Mouse (Mus musculus) intestine, embryonic 15.5 days (tissue): ENCODE results near the gene Cdipt. TPM values are rescaled to one million over a fixed set of nuclear protein-coding genes. Genes with fewer than 3 reads are reported as not detected.

Experiments
- ATAC-seq: fragments of 200-750 bp; cut with Nextera tagmentation; 2 replicates; pipeline ENCODE4 v1.8.0; 2017; ENCODE audit warnings: moderate TSS enrichment, moderate library complexity
- H3K27ac ChIP-seq: fragments of 300-500 bp; sonication (generic); 2 replicates; pipeline ENCODE4 v1.5.1; 2015; ENCODE audit warnings: mild to moderate bottlenecking, inconsistent platforms
- H3K27me3 ChIP-seq: fragments of 300-500 bp; sonication (generic); replicated peaks from 2 replicates; pipeline ENCODE4 v1.6.1; 2015; ENCODE audit warnings: inconsistent platforms
- H3K36me3 ChIP-seq: fragments of 300-500 bp; sonication (generic); 2 replicates; pipeline ENCODE4 v1.6.1; 2015; ENCODE audit warnings: inconsistent platforms
- H3K4me1 ChIP-seq: fragments of 300-500 bp; sonication (generic); replicated peaks from 2 replicates; pipeline ENCODE4 v1.6.1; 2015; ENCODE audit warnings: inconsistent platforms
- H3K4me2 ChIP-seq: fragments of 300-500 bp; sonication (generic); replicated peaks from 2 replicates; pipeline ENCODE4 v1.6.1; 2015; ENCODE audit warnings: mild to moderate bottlenecking, inconsistent platforms
- H3K4me3 ChIP-seq: fragments of 300-500 bp; sonication (generic); replicated peaks from 2 replicates; pipeline ENCODE4 v1.5.1; 2015; ENCODE audit warnings: inconsistent platforms
- H3K9ac ChIP-seq: fragments of 300-500 bp; sonication (generic); 2 replicates; pipeline ENCODE4 v1.6.1; 2015; ENCODE audit warnings: inconsistent platforms
- H3K9me3 ChIP-seq: fragments of 300-500 bp; sonication (generic); 2 replicates; pipeline ENCODE4 v1.6.1; 2016; ENCODE audit warnings: inconsistent platforms
- WGBS: fragments of 180-500 bp; shearing (Covaris S2); methylation state at CpG from one replicate; pipeline ENCODE4 v1.1.7; 2015; 5-methylcytosine and 5-hydroxymethylcytosine counted together
- polyA plus RNA-seq: library from polyadenylated mRNA; unstranded; fragments of >200 nt; fragmentation: Nextera tagmentation; extraction: Ambion mirVana; gene quantifications from 2 replicates; pipeline ENCODE4 v1.2.1, GENCODE M21; 2015

The Cdipt gene
- polyA plus RNA-seq, 1 experiment from 2014 or later = 123 TPM

DNA sequence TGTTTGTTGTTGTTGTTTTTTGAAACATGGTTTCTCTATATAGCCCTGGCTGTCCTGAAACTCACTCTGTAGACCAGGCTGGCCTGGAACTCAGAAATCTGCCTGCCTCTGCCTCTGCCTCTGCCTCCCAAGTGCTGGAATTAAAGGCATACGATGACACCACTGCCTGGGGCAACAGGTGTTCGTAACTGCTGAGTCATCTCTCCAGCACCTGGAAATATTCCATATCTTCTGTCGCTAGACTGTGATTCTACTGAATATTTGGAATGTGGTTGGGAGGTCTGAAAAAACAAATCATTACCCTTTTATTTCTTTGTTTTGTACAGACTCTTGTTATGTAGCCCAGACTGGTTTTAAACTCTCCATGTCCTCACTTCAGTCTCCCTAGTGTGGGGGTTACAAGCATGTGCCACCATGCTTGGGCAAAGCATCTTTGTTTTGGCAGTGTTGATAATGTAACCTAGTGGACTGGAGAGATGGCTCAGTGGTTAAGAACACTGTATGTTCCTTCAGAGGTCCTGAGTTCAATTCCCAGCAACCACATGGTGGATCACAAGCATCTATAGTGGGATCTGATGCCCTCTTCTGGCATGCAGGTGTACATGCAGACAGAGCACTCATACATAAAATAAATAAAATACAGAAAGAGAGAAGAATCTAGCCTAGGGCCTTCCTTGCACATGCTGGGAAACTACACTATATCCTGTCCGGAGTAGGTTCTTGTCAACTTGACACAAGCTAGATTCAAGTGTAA, 28.6 kb downstream of the Cdipt start:
- H3K36me3 ChIP-seq = no peaks in the 10 kb centered on the region
- no peaks in the 10 kb centered on the region for H3K27me3 ChIP-seq
- no peak overlapping the region for H3K27ac ChIP-seq
- no peak overlapping the region for H3K9ac ChIP-seq
- WGBS = 79% methylated on average over 4 of the region's 4 CpGs
- H3K4me3 ChIP-seq = no peak overlapping the region
- no peak overlapping the region for H3K4me2 ChIP-seq
- ATAC-seq = no peak
- peaks cover 20% of the 10 kb centered on the region for H3K4me1 ChIP-seq
- H3K9me3 ChIP-seq = no peaks in the 10 kb centered on the region

DNA sequence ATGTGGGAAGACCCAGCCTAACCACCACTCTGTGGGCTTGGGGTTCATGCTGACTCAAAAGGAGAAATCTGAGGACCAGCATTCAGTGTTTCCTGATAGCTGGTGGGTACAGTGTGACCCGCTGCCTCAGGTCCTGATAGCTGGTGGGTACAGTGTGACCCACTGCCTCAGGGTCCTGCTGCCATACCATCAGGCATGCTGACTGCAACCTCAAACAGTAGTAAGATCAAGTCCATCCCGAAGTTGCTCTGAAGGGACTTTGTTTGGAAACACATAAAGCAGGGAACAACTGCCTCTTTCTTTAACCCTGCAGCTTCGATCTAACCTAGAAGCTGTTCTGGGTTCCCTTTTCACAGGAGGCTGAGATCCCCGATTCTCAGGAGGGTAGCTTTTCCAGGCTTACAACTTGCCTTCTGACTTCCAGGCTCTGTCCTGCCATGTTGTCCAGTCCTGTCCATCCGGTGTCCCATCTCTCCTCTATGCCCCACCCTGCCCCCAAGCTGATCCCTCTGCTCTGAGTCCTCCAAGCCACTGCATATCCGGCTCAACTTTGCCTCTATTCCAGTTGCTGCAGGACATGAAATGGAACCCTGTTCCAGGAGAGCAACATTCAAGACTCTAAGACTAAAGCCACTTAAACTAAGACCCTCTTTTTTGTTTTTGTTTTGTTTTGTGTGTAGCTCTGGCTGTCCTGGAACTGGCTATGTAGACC, 31.8 kb downstream of the Cdipt start:
- 84% methylated on average over 6 of the region's 6 CpGs for WGBS
- no peaks in the 10 kb centered on the region for H3K36me3 ChIP-seq
- peak overlapping the region; percentile 93 for H3K27ac ChIP-seq
- H3K4me2 ChIP-seq = no peak overlapping the region
- H3K9me3 ChIP-seq = no peaks in the 10 kb centered on the region
- H3K4me1 ChIP-seq = peaks cover 23% of the 10 kb centered on the region
- H3K4me3 ChIP-seq = no peak overlapping the region
- no peak for ATAC-seq
- no peaks in the 10 kb centered on the region for H3K27me3 ChIP-seq
- no peak overlapping the region; the same call in 1 of the 2 replicates for H3K9ac ChIP-seq

DNA sequence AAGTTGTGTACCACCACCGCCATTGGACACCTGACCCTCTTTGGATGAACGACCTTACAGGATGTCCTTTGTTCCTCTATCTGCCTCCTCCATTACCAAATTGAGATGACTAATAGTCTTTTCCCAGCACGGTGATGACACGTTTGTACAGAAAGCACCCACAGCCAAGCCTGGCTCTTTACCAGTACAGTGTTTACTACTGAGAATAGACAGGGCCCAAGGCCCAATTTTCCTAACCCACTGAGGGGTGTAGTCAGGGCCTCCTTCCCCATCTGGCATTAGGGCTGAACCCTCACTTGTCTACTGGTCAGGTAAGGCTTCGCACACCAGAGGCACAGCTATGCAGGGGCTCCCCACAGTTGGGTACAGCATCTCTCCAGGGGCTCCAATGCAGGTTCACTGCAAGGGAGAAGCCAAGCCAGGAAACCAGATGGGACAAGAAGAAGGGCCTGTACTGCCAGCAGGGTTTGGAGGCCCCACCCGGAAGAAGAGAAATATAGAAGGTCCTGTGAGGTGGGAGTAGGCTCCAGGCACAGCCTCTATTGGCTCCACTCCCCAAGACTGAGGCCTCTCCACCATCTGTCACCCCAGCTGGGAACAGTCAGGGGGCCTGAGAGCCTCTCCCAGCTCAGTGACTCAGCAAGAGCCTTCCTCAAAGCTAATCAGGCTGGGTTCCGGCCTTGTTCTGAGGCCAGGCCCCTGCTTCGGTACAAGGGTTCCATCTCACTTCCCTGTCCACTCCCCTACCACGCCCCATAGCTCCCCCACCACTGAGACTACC, 32.7 kb downstream of the Cdipt start:
- Histone ChIP-seq H3K4me2 (peak overlapping the region; percentile 41), H3K27ac (peak overlapping the region; percentile 93), H3K27me3 (no peaks in the 10 kb centered on the region), H3K4me3 (no peak overlapping the region), H3K36me3 (0 out of 2 replicates have a peak, but pooled peaks cover 3% of the 10 kb centered on the region), H3K4me1 (peaks cover 23% of the 10 kb centered on the region), H3K9me3 (no peaks in the 10 kb centered on the region), H3K9ac (peak overlapping the region; percentile 18)
- ATAC-seq = peak; percentile 97
- 37% methylated on average over 9 of the region's 9 CpGs for WGBS

- Histone ChIP-seq H3K27ac (peak overlapping the region; percentile 93), H3K4me2 (peak overlapping the region; percentile 10; the same call in 1 of the 2 replicates), H3K4me3 (no peak overlapping the region), H3K4me1 (peaks cover 26% of the 10 kb centered on the region), H3K36me3 (0 out of 2 replicates have a peak, but pooled peaks cover 3% of the 10 kb centered on the region), H3K9ac (peak overlapping the region; percentile 18), H3K27me3 (no peaks in the 10 kb centered on the region), H3K9me3 (no peaks in the 10 kb centered on the region)
- 78% methylated on average over 17 of the region's 17 CpGs for whole genome bisulfite sequencing
- 0 out of 2 replicates have a peak, but pooled peaks have one; percentile 3 for ATAC-seq
Measured at GRCm38 (mm10) chr7:127009307-127010085, 33.8 kb downstream of the Cdipt start.

- Histone ChIP-seq H3K27me3 (no peaks in the 10 kb centered on the region), H3K27ac (0 out of 2 replicates have a peak overlapping the region, but pooled peaks have one; percentile 7), H3K4me2 (no peak overlapping the region; the same call in 1 of the 2 replicates)
Measured at GRCm38 (mm10) chr7:127011051-127011450, 35.3 kb downstream of the Cdipt start.

GRCm38 (mm10) chr7:127011717-127012116, 36.0 kb downstream of the Cdipt start:
- Histone ChIP-seq H3K4me2 (no peak overlapping the region; the same call in 1 of the 2 replicates), H3K27ac (peak overlapping the region; percentile 7; the same call in 1 of the 2 replicates), H3K36me3 (peaks cover 9% of the 10 kb centered on the region; the same call in 1 of the 2 replicates), H3K4me3 (no peak overlapping the region), H3K27me3 (no peaks in the 10 kb centered on the region), H3K4me1 (peaks cover 39% of the 10 kb centered on the region), H3K9ac (no peak overlapping the region), H3K9me3 (no peaks in the 10 kb centered on the region)
- 75% methylated on average over 2 of the region's 2 CpGs for WGBS
- no peak for ATAC-seq

More at GRCm38 (mm10) chr7:127011051-127011450, 35.3 kb downstream of the Cdipt start:
- no peak overlapping the region for H3K9ac ChIP-seq
- no peak for ATAC-seq
- H3K4me3 ChIP-seq = no peak overlapping the region
- H3K36me3 ChIP-seq = peaks cover 9% of the 10 kb centered on the region; the same call in 1 of the 2 replicates
- WGBS = 98% methylated on average over 2 of the region's 2 CpGs
- H3K9me3 ChIP-seq = no peaks in the 10 kb centered on the region
- peaks cover 39% of the 10 kb centered on the region for H3K4me1 ChIP-seq

DNA sequence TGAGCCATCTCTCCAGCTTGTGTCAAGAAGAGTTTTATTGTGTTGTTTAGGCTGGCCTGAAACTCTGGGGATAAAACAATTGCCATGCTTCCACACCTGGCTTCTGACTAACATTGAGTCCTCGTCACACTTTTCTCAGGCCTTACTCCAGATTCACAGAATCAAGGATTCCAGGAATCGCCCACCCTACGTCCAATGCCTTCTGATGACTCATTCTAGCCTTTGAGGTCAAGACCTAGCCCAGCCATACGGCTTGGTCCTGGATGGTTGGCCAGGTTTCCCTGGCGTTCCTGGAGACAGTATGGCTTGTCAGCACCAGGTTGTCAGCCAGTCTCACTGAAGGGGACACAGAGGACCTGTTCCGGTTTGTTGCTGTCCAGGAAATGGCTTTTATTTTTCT, 36.7 kb downstream of the Cdipt start:
- ATAC-seq = no peak
- no peak overlapping the region for H3K27ac ChIP-seq
- WGBS = 87% methylated on average over 6 of the region's 6 CpGs
- H3K4me1 ChIP-seq = peaks cover 39% of the 10 kb centered on the region
- H3K4me3 ChIP-seq = no peak overlapping the region
- no peak overlapping the region for H3K4me2 ChIP-seq
- H3K9ac ChIP-seq = no peak overlapping the region
- H3K9me3 ChIP-seq = no peaks in the 10 kb centered on the region
- peaks cover 9% of the 10 kb centered on the region; the same call in 1 of the 2 replicates for H3K36me3 ChIP-seq
- no peaks in the 10 kb centered on the region for H3K27me3 ChIP-seq

GRCm38 (mm10) chr7:127012845-127013244, 37.1 kb downstream of the Cdipt start:
- H3K9me3 ChIP-seq = no peaks in the 10 kb centered on the region
- peak overlapping the region; percentile 87 for H3K4me2 ChIP-seq
- no peak overlapping the region for H3K9ac ChIP-seq
- H3K36me3 ChIP-seq = peaks cover 9% of the 10 kb centered on the region; the same call in 1 of the 2 replicates
- H3K27me3 ChIP-seq = no peaks in the 10 kb centered on the region
- ATAC-seq = no peak
- H3K27ac ChIP-seq = no peak overlapping the region
- WGBS = 93% methylated on average over 10 of the region's 10 CpGs
- peaks cover 38% of the 10 kb centered on the region for H3K4me1 ChIP-seq
- no peak overlapping the region for H3K4me3 ChIP-seq

DNA sequence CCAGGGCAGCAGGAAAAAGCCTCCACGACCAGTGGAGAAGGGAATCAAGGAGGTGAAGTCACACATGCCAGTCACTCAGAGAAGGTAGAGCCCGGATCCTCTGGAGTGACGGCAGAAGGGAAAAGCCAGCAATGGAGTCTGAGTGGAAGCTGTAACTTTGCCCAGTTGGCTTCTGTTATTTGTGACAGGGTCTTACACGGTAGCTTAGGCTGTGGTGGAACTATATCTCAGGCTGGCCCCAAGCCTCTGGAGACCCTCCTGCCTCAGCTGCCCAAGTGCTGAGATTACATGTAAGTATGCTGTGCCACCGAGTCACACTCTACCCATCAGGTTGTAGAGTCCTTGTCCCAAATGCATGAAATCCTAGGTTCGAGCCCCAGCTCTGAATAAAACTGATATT, 37.7 kb downstream of the Cdipt start:
- Histone ChIP-seq H3K9me3 (no peaks in the 10 kb centered on the region), H3K36me3 (peaks cover 9% of the 10 kb centered on the region; the same call in 1 of the 2 replicates), H3K4me3 (no peak overlapping the region), H3K27me3 (no peaks in the 10 kb centered on the region), H3K4me1 (peaks cover 41% of the 10 kb centered on the region), H3K4me2 (peak overlapping the region; percentile 87), H3K9ac (no peak overlapping the region), H3K27ac (no peak overlapping the region)
- no peak for ATAC-seq
- WGBS = 92% methylated on average over 6 of the region's 6 CpGs

- 0 out of 2 replicates have a peak, but pooled peaks have one; percentile 16 for ATAC-seq
- Histone ChIP-seq H3K9me3 (no peaks in the 10 kb centered on the region), H3K27me3 (no peaks in the 10 kb centered on the region), H3K9ac (peak within 1 kb of the TSS; percentile 59), H3K27ac (peak within 1 kb of the TSS; percentile 66; the same call in 1 of the 2 replicates), H3K4me2 (peak within 1 kb of the TSS; percentile 87), H3K4me1 (peaks cover 42% of the 10 kb centered on the region), H3K4me3 (peak within 1 kb of the TSS; percentile 52), H3K36me3 (peaks cover 9% of the 10 kb centered on the region; the same call in 1 of the 2 replicates)
- WGBS = 16% methylated on average over 11 of the region's 11 CpGs
Measured at GRCm38 (mm10) chr7:127014320-127014719, 38.6 kb downstream of the Cdipt start, which contains the start of gene Mvp. Mvp (minus strand) TSS chr7:127014621.

- peaks cover 9% of the 10 kb centered on the region; the same call in 1 of the 2 replicates for H3K36me3 ChIP-seq
- H3K4me3 ChIP-seq = no peak overlapping the region
- H3K9me3 ChIP-seq = no peaks in the 10 kb centered on the region
- H3K27ac ChIP-seq = no peak overlapping the region
- no peaks in the 10 kb centered on the region for H3K27me3 ChIP-seq
- peaks cover 45% of the 10 kb centered on the region for H3K4me1 ChIP-seq
- peak overlapping the region; percentile 87 for H3K4me2 ChIP-seq
- H3K9ac ChIP-seq = 0 out of 2 replicates have a peak overlapping the region, but pooled peaks have one; percentile 3
- no peak for ATAC-seq
- 94% methylated on average over 12 of the region's 12 CpGs for WGBS
Measured at GRCm38 (mm10) chr7:127014993-127015392, 39.3 kb downstream of the Cdipt start.
